Comparison of ENCODE assay signal across 15 mouse cellular contexts in genomic region chr11:50534266-50534665, GRCm38 (mm10).
"Had no signal": no experiment of that assay in that cellular context is flagged by ENCODE, and none has a peak within 500 bp of the region (broad histone marks: within the 10 kb centered on the region; RNA-seq: fewer than 3 reads in every experiment).

No protein-coding gene starts in this region.

- H3K27ac ChIP-seq: lung, embryonic 15.5 days; macrophage; midbrain, embryonic 13.5 days; midbrain, embryonic 15.5 days; neural tube, embryonic 12.5 days had no signal

- H3K4me3 ChIP-seq: lung, embryonic 15.5 days; megakaryocyte, embryonic 14.5 days; midbrain, embryonic 13.5 days; midbrain, embryonic 15.5 days; neural tube, embryonic 12.5 days had no signal

- DNase-seq: liver, postnatal 0 days; lung, adult 2 months; lung, postnatal 14 days; lung, postnatal 36 days; right cerebral cortex, postnatal 14 days; spleen, adult 18-20 months; thymus, adult 18-20 months; thymus, postnatal 25 days; thymus, postnatal 4 days had no signal
